Mouse (Mus musculus) megakaryocyte, adult 5-6 weeks (primary cell): Measurements from ENCODE around the gene Lypd1. TPM values are rescaled to one million over a fixed set of nuclear protein-coding genes. Genes with fewer than 3 reads are reported as not detected.

Experiments used
- total RNA-seq, 2 experiments: library from RNA; stranded (forward) in 1 of 2; stranded (reverse) in 1 of 2; fragments of 153-499, 151-499 nt in 1 of 2; fragments of 221-1000, 200-1000 nt in 1 of 2; gene quantifications; 2 replicates each; pipeline versions ENCODE4 v1.2.3 to v1.2.4; 2015 to 2017

The Lypd1 gene
- total RNA-seq, 2 experiments from 2014 or later = not detected

Other genes with a start within 250 kb of the Lypd1 start
- gene Gpr39, start 236.1 kb downstream of the Lypd1 start, total RNA-seq (2015) = not detected in 2 replicates
- not detected in 2 replicates for gene Gpr39, start 236.1 kb downstream of the Lypd1 start, total RNA-seq (2017)